Mouse (Mus musculus) frontal cortex, postnatal 25 days (tissue): ENCODE measurements around the gene Lgr6.
A peak's percentile ranks its signal among the peaks of the same experiment; 100 is the strongest.

Experiments used
- DNase-seq, 2 experiments: peaks; one replicate each; pipeline ENCODE4 v3.0.0; 2022; ENCODE audit warnings: low spot score in 2 of 2

The Lgr6 gene

GRCm38 (mm10) chr1:135105124-135105523 lies at the start of gene Lgr6:
Lgr6 (minus strand) TSS chr1:135105276.
- DNase-seq, result no peak

DNA sequence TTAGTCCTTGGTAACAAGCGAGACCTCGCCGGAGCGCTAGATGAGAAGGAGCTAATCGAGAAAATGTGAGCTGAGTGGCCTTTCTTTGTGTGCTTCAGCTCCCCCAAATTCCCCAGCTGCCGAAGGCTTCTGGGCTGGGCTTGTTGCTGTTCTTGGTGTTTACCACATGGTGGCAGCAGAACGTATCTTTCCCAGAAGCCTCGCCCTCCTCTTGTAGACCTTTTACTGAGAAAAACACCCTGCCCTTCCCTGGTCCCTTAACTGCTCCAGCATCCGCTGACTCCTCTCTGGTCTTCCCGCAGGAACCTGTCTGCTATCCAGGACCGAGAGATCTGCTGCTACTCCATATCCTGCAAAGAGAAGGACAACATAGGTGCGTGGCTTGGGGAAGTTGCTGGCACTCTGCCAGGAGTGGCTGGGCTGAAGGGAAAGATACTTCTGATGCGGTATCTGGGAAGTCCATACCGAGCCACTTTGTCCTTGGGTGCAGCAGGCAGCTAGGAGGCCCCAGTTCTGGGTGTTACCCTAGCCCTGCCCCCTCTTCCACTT lies 49.4 kb upstream of the Lgr6 start:
- peak; percentile 67 to 75 for DNase-seq

DNA sequence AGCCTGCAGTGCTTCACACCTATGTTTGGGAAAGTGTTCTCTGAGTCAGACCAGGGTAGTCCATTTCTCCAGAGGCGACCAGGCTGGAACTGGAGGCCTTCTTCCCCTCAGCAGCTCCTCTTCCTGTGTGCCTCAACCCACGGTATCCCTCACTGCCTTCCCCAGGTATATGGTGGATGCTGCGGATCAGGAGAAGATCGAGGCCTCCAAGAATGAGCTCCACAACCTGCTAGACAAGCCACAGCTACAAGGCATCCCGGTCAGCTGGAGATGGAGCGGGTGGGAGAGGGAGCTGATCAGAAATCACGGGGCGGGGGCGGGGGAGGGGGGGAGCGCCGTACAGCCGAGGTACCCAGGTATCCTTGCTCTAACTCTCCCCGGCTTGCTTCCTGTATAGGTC lies 48.9 kb upstream of the Lgr6 start:
- DNase-seq, result no peak

DNA sequence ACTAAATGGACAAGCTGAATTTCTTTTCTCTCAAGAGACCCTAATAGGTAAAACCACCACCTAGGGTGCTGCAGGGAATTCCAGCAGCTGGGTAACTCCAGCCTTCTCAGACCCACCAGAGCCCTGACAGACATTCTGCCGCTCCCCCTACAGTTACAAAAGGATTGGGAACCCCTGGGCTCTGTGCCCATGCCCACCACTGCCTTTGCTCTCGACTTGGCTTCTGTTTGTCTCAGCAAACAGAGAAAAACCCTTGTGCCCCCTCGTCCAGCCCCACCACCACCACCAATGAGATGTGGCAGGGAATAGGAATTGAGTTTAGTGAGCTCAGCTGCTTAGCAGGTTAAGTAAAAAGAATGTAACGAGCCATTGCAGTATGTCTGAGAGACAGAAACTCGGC lies 43.9 kb upstream of the Lgr6 start:
- no peak for DNase-seq

GRCm38 (mm10) chr1:135148476-135148875 lies 43.4 kb upstream of the Lgr6 start:
- no peak for DNase-seq

DNA sequence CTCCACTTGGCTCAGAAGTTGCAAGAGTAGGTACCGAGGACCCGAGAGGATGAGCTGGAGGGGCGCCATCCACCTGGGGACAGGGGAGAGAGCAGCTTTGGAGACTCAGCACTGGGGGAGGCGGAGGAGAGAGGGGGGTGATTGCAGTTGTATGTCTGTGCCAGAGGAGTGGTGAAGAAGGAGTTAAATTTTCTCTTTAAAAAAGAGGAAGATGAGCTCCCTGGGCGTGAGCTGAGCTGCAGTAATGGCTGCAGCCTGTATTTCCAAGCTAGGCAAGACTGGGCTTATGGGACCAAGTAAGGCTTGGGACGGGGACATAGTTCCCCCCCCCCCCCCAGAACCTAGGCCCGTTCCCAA lies 42.6 kb upstream of the Lgr6 start:
- no peak for DNase-seq

- DNase-seq, result peak; percentile 59 to 63
Observed at GRCm38 (mm10) chr1:135146946-135147701, 42.0 kb upstream of the Lgr6 start.

GRCm38 (mm10) chr1:135146077-135146945 lies 41.2 kb upstream of the Lgr6 start, which contains the start of gene Arl8a:
Arl8a (plus strand) TSS chr1:135146824.
- peak; percentile 62 to 68 for DNase-seq

DNA sequence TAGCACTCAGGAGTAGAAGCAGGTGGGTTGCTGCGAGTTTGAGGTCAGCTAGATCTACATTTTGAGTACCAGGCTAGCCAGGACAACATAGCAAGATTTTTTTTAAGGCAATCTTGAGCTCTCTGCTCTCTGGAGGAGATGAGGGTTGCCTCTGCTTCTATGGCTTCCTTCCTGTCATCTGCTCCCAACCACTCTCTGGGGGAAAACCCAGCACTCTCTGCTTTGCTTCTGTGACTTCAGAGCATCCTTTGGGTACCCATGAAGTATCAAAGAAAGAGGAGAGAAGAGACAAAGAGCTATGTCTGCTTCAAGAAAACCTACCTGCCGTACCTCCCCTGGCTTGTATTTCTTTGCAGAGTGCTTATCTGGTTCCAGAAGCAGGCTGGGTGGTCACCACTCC lies 38.9 kb upstream of the Lgr6 start:
- DNase-seq, result no peak

- no peak for DNase-seq
Observed at GRCm38 (mm10) chr1:135142452-135142851, 37.4 kb upstream of the Lgr6 start.

DNA sequence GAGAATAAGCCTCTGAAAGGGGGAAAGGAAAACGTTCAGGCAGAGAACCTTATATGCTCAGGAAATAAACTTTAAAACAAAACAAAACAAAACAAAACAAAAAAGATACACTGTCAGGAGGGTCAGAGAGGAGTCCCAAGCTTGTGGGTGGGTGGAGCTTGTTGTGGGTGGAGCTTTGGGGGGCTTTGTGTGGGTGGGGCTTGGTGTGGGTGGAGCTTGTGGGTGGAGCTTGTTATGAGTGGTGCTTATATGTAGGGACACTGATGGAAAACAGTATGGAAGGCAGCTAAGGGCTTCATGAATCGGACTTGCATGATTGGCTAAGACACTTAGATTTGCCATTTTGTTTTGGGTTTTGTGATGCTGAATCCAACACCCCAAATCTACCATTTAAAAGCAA lies 34.8 kb upstream of the Lgr6 start:
- DNase-seq, result no peak

DNA sequence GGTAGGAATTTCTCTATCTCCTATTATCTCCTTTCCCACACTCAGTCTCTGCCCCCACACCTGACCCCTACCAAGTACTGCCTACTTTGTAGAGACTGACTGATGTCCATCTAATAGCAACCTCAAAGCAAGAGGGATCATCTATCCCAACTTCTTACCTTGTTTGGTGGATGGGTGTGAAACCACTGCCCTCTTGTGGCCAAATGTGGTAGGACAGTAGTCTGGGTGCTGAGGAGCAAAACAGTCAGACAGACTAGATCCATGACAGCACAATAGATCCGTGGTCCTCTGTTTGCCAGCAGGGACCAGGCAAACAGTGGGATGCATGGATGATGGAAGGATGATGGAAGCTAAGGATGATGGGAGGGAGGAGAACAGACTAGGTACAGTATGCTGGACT lies 31.4 kb upstream of the Lgr6 start:
- peak; percentile 65 to 67 for DNase-seq

DNA sequence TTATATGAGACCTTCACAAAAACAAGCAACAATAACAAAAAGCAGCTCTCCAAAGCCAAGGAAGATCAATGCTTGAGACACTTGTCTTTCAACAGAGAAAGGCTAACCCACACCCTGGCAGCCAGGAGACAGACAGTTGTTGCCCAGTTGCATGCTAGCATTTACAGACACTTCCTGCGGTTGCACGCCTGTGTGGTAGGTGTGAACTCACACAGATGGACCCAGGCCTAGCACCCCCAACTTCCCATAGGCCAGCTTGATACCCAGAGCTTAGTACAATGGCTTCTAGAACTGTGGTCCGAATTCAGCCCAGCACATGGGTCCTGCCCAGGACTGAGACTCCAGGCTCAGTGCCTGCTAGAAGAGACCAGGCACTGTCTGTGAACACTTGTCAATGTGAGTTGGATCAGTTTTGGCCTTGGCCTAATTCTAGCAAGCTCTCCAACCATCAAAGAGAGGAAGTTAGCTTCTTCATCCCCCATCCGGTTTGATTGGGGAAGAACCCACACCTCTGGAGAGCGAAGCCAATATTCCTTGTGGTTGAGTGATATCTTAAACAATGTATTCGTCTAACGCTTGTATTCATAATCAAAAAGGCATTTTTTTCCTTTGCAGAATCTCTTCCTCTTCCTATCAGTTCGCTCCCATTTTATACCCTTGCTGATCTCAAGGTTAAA lies 30.2 kb upstream of the Lgr6 start:
- DNase-seq, result no peak

DNA sequence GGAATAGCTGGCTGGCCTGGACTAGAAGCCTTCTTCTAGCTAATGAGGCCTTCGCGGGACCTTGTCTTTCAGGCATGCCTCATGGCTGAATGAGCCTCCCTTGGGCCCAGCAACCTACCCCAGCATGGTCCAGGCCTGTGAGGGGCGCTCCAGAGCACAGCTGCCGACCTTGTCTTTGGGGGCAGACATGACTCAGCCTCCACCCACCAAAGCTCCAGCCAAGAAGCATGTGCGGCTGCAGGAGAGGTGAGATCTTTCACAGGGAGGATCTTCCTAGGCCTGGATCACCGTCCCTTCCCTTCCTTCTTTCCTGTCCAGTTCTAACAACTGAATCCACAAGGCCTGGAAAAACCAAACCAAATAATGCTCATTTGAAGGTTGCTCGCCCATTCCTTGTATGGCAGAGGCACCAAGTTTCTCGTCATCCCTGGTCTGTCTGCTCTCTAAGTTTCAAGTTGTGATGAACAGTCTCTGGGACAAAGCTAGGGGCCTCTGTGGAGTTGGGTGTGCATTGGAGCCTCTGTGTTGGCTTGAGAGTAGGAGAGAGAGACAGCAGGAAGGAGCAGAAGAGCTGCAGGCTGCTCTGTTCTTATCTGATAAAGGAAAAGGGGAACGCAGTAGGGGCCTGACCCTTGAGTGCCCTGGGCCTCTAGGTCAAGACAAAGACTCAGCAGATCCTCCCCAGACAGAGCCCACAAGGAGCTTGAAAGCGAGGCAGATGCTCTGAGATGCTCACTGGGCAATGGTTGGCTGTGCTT lies 28.8 kb upstream of the Lgr6 start:
- no peak for DNase-seq

DNA sequence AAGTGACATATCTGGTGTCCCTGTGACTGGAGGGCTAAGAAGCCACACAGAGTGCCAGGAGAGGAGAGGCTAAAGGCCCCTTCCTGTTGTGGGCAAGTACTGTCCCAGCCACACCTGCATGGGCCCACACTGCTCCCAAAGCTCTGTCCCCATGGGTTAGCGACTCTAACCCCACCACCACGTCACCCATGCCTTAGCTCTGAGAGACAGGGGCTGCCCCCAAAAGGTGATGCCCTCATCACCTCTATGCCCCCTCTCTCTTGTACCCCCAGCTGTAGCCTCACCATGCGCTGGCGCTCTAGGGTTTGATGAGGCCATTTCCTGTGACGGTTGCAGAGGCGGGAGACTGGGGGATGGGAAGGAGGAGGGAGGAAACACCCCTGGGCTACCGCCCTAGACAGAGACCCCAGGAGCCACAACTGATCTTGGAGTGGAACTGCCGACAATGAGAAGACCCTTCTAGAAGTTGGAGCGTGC lies 27.9 kb upstream of the Lgr6 start:
- DNase-seq, result no peak

GRCm38 (mm10) chr1:135132473-135132872 lies 27.4 kb upstream of the Lgr6 start, which contains the start of gene Ptpn7:
Ptpn7 (plus strand) TSS chr1:135132700.
- no peak for DNase-seq

DNA sequence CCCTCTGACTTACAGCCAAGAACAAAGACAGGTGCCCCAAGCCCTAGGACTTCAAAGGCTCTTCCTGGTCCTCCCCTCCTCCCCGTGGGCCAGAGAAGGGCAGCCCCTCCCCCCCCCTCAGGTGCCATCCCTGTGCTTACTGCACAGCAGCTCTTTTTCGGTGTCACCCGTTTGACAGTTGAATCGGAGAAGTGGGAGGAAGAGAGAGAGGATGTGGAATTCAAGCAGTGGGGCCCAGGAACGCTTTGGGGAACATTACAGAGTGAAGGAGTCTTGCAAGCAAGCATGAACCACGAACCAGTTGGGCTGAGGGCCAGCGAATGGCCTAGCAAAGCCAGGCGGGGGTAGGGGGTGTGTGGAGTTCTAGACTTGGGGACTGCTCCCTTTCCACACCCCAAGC lies 26.5 kb upstream of the Lgr6 start:
- DNase-seq, result no peak

- DNase-seq, result no peak
Observed at GRCm38 (mm10) chr1:135131034-135131433, 26.0 kb upstream of the Lgr6 start.

DNA sequence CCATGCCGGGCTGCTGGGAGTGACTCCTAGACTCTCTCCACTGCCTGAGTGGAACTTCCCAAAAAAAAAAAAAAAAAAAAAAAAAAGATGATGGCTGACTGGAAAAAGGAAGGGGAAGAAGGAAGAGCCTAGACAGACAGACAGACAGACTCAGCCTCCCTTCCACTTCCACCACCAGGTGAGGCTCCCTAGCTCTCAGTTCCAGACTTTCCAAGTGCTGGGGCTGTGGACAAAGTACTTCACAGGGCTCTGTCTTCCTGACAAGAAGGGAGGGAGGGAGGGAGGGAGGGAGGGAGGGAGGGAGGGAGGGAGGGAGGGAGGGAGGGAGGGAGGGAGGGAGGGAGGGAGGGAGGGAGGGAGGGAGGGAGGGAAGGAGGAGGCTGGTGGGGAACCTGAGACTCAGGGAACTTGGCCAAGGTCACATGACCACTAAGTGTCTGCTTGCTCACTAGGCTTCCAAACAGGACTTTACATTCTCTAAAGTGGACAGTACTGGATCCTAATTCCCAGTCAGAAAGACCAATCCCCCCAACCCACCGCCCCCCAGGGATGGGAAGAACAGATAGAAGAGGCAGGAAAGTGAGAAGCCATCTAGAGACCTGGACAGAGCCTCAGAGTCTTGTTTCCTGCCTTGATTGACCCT lies 25.4 kb upstream of the Lgr6 start:
- DNase-seq, result no peak

DNA sequence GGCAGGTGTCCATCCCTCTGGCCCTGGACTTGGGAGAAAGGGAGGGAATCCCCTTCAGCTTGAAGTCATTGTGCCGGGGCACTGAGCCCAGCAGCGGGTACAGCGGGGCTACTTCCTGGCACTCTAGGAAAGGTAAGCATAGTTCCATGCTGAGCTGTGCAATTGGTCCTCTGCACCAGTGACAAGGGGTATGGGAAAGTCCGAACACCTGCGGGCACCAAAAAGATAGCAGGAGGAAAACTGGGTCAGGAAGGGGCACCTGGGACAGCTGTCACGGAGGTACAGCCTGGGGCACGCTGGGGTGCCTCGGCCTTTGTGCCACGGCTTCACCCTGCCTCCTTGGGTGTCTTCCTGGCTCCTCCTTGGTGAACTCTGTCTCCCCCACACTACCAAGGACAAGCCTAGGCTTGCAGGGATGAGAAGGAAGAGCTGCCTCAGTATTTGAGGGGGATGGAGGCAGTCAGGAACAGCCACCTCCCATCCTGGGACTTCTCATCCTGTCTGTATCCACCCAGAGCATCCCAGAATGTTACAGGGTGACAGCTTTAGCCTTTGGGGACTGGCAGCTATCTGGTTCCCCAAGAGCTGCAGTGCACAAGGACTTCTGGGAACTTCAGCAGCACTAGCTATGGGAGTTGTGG lies 24.6 kb upstream of the Lgr6 start:
- no peak for DNase-seq
